Comparison of ENCODE assay signal across 8 mouse cellular contexts in genomic region chr2:126875871-126876796, GRCm38 (mm10). TPM values are rescaled to one million over a fixed set of nuclear protein-coding genes. Genes with fewer than 3 reads are reported as not detected.
DNase-seq lines count a peak whose midpoint lies in the region; ATAC-seq lines count a peak whose summit lies in the region.

Gene Trpm7, minus strand, starts transcription at chr2:126876230.

- under 1% methylated on average over 81 of the region's 81 CpGs for WGBS in heart, embryonic 10.5 days
- under 1% methylated on average over 80 of the region's 81 CpGs for WGBS in kidney, embryonic 15.5 days

- peak within 1 kb of the TSS; percentile 98 for H3K4me3 ChIP-seq in heart, embryonic 10.5 days
- peak within 1 kb of the TSS; percentile 88 for H3K4me3 ChIP-seq in kidney, embryonic 15.5 days (replicated peaks)

- ATAC-seq in erythroblast, adult 5-6 weeks (replicated peaks; ENCODE audit: low FRiP score, poor library complexity, severe bottlenecking) = peak; percentile 95
- peak; percentile 99 for ATAC-seq in kidney, embryonic 15.5 days (replicated peaks; ENCODE audit: low FRiP score)
- peak; percentile 93 for ATAC-seq in monocyte, adult 5-6 weeks (replicated peaks; ENCODE audit: insufficient number of reproducible peaks, low FRiP score, low TSS enrichment, poor library complexity, severe bottlenecking)

- peak; percentile 91 to 93 for DNase-seq in B cell, adult 2 months
- peak; percentile 98 for DNase-seq in brain, adult 2 months (ENCODE audit: low read depth, low spot score)
- peak; percentile 95 for DNase-seq in heart, embryonic 10.5 days (ENCODE audit: low spot score)
- peak; percentile 93 for DNase-seq in liver
- peak; percentile 89 to 94 for DNase-seq in spleen, postnatal 4 days (ENCODE audit: low spot score in 2 of 2)

- peak within 1 kb of the TSS; percentile 99 for H3K27ac ChIP-seq in heart, embryonic 10.5 days
- peak within 1 kb of the TSS; percentile 99 for H3K27ac ChIP-seq in kidney, embryonic 15.5 days

- H3K9ac ChIP-seq in kidney, embryonic 15.5 days = peak within 1 kb of the TSS; percentile 95

- peaks cover 8% of the 10 kb centered on the region for H3K4me1 ChIP-seq in heart, embryonic 10.5 days
- peaks cover 14% of the 10 kb centered on the region for H3K4me1 ChIP-seq in kidney, embryonic 15.5 days

- no peaks in the 10 kb centered on the region for H3K36me3 ChIP-seq in heart, embryonic 10.5 days
- no peaks in the 10 kb centered on the region for H3K36me3 ChIP-seq in kidney, embryonic 15.5 days

- peak within 1 kb of the TSS; percentile 57 for H3K4me2 ChIP-seq in kidney, embryonic 15.5 days

- no peaks in the 10 kb centered on the region for H3K9me3 ChIP-seq in heart, embryonic 10.5 days
- no peaks in the 10 kb centered on the region for H3K9me3 ChIP-seq in kidney, embryonic 15.5 days (replicated peaks)

- H3K27me3 ChIP-seq in heart, embryonic 10.5 days (ENCODE audit: insufficient read depth, poor library complexity, severe bottlenecking) = no peaks in the 10 kb centered on the region
- H3K27me3 ChIP-seq in kidney, embryonic 15.5 days = no peaks in the 10 kb centered on the region

RNA-seq across cellular contexts. Expression of gene Trpm7, which starts in this region (rescaled TPM):
- total RNA-seq in erythroblast, adult 5-6 weeks (2015; ENCODE audit: low replicate concordance) = 22.2 and 51.7 TPM in 2 replicates
- 22.9 and 24.1 TPM in 2 replicates for total RNA-seq in erythroblast, adult 5-6 weeks (2017; ENCODE audit: low replicate concordance)
- polyA plus RNA-seq in heart, embryonic 10.5 days (2016; fragmentation: Nextera tagmentation; extraction: Ambion mirVana) = 41.3 and 48.5 TPM in 2 replicates
- polyA plus RNA-seq in kidney, embryonic 15.5 days (2015; fragmentation: Nextera tagmentation; extraction: Ambion mirVana) = 46.4 and 50.6 TPM in 2 replicates
- total RNA-seq in monocyte, adult 5-6 weeks (2017) = 57.2 to 80.3 TPM (median 67.0 TPM) in 3 replicates

Comparison
In these comparisons a context has a peak if more than half of its experiments do, and no peak if none do; other contexts are left out.
1. Peak in every context shown above with its lines: DNase-seq, ATAC-seq, H3K4me3 ChIP-seq and H3K27ac ChIP-seq.